Mouse (Mus musculus) forebrain, embryonic 11.5 days (tissue): ENCODE data around the gene Setdb2. TPM values are rescaled to one million over a fixed set of nuclear protein-coding genes. Genes with fewer than 3 reads are reported as not detected.
"Not testable (repeated sequence)": the region's sequence is repeated elsewhere in the genome, so short reads cannot be mapped to it uniquely, and the experiment has no call there.

Experiments used
- ATAC-seq: fragments of 200-750 bp; cut with Nextera tagmentation; replicated peaks from 2 replicates; pipeline ENCODE4 v1.8.0; 2017; ENCODE audit warnings: moderate TSS enrichment; ENCODE audit not compliant: low FRiP score
- DNase-seq: peaks from one replicate; pipeline ENCODE4 v3.0.0-alpha.2; 2017; ENCODE audit warnings: low spot score
- H3K27ac ChIP-seq: fragments of 300-500 bp; sonication (generic); 2 replicates; pipeline ENCODE4 v1.5.1; 2014; ENCODE audit warnings: low read depth, low read length
- H3K27me3 ChIP-seq: fragments of 300-500 bp; sonication (generic); 2 replicates; pipeline ENCODE4 v1.6.1; 2014; ENCODE audit warnings: mild to moderate bottlenecking, low read length, mixed read lengths; ENCODE audit not compliant: control insufficient read depth, insufficient read depth
- H3K36me3 ChIP-seq: fragments of 300-500 bp; sonication (generic); 2 replicates; pipeline ENCODE4 v1.6.1; 2014; ENCODE audit warnings: mild to moderate bottlenecking, low read length, moderate library complexity, mixed read lengths; ENCODE audit not compliant: control insufficient read depth, insufficient read depth
- H3K4me1 ChIP-seq: fragments of 300-500 bp; sonication (generic); replicated peaks from 2 replicates; pipeline ENCODE4 v1.6.1; 2014; ENCODE audit warnings: low read length, mixed read lengths; ENCODE audit not compliant: control insufficient read depth, insufficient read depth
- H3K4me2 ChIP-seq: fragments of 300-500 bp; sonication (generic); 2 replicates; pipeline ENCODE4 v1.6.1; 2014; ENCODE audit warnings: low read depth, mild to moderate bottlenecking, low read length, moderate library complexity, mixed read lengths; ENCODE audit not compliant: severe bottlenecking
- H3K4me3 ChIP-seq: fragments of 300-500 bp; sonication (generic); 2 replicates; pipeline ENCODE4 v1.5.1; 2014; ENCODE audit warnings: low read depth, low read length
- H3K9ac ChIP-seq: fragments of 300-500 bp; sonication (generic); 2 replicates; pipeline ENCODE4 v1.6.1; 2014; ENCODE audit warnings: low read length
- H3K9me3 ChIP-seq: fragments of 300-500 bp; sonication (generic); 2 replicates; pipeline ENCODE4 v1.6.1; 2016; ENCODE audit warnings: low read length, mixed read lengths; ENCODE audit not compliant: control insufficient read depth
- WGBS: fragments of 180-500 bp; shearing (Covaris S2); extraction: QIAGEN DNeasy Blood & Tissue Kit; methylation state at CpG from one replicate; pipeline ENCODE4 v1.1.7; 2014; 5-methylcytosine and 5-hydroxymethylcytosine counted together
- polyA plus RNA-seq: library from polyadenylated mRNA; unstranded; fragments of >200 nt; fragmentation: Nextera tagmentation; extraction: Ambion mirVana; gene quantifications from 2 replicates; pipeline ENCODE4 v1.2.1, GENCODE M21; 2014

Setdb2 gene
- polyA plus RNA-seq, 1 experiment from 2014 or later = 12.7 TPM

GRCm38 (mm10) chr14:59414979-59415378 is 25.7 kb downstream of the Setdb2 start:
- not testable (repeated sequence) for H3K27ac ChIP-seq, H3K4me3 ChIP-seq, H3K36me3 ChIP-seq, H3K27me3 ChIP-seq, H3K4me2 ChIP-seq, H3K4me1 ChIP-seq, H3K9me3 ChIP-seq, DNase-seq, H3K9ac ChIP-seq, ATAC-seq
- WGBS = 96% methylated on average over 2 of the region's 2 CpGs

- H3K4me3 ChIP-seq = no peak overlapping the region
- H3K4me2 ChIP-seq = no peak overlapping the region
- H3K4me1 ChIP-seq = no peaks in the 10 kb centered on the region
- WGBS = 89% methylated on average over 2 of the region's 2 CpGs
- no peaks in the 10 kb centered on the region for H3K36me3 ChIP-seq
- H3K27ac ChIP-seq = no peak overlapping the region
- no peaks in the 10 kb centered on the region for H3K9me3 ChIP-seq
- ATAC-seq (no peak), DNase-seq (no peak)
- no peak overlapping the region for H3K9ac ChIP-seq
- no peaks in the 10 kb centered on the region for H3K27me3 ChIP-seq
Measured at GRCm38 (mm10) chr14:59396999-59397398, 43.7 kb downstream of the Setdb2 start.

GRCm38 (mm10) chr14:59395281-59395680 is 45.4 kb downstream of the Setdb2 start, which contains the start of gene Phf11c:
TSS of gene Phf11c (minus strand) at chr14:59395381.
- H3K4me3 ChIP-seq = no peak within 1 kb of the TSS
- H3K27me3 ChIP-seq = no peaks in the 10 kb centered on the region
- H3K4me1 ChIP-seq = no peaks in the 10 kb centered on the region
- WGBS = 91% methylated on average over 3 of the region's 3 CpGs
- no peak within 1 kb of the TSS for H3K4me2 ChIP-seq
- ATAC-seq (no peak), DNase-seq (no peak)
- H3K9ac ChIP-seq = no peak within 1 kb of the TSS
- no peaks in the 10 kb centered on the region for H3K9me3 ChIP-seq
- no peak within 1 kb of the TSS for H3K27ac ChIP-seq
- H3K36me3 ChIP-seq = no peaks in the 10 kb centered on the region

- not testable (repeated sequence) for H3K9ac ChIP-seq, H3K27me3 ChIP-seq, H3K9me3 ChIP-seq, H3K4me3 ChIP-seq, ATAC-seq, DNase-seq, H3K4me1 ChIP-seq, H3K36me3 ChIP-seq, H3K27ac ChIP-seq, H3K4me2 ChIP-seq
- WGBS = 73% methylated on average over 4 of the region's 4 CpGs
Measured at GRCm38 (mm10) chr14:59390181-59390580, 50.5 kb downstream of the Setdb2 start.

- DNase-seq = no peak
- 73% methylated on average over 1 of the region's 1 CpGs for WGBS
- H3K27ac ChIP-seq = no peak overlapping the region
- H3K27me3 ChIP-seq = no peaks in the 10 kb centered on the region
- no peak overlapping the region for H3K4me2 ChIP-seq
- ATAC-seq = no peak
- no peaks in the 10 kb centered on the region for H3K4me1 ChIP-seq
- no peaks in the 10 kb centered on the region for H3K9me3 ChIP-seq
- H3K4me3 ChIP-seq = no peak overlapping the region
- no peaks in the 10 kb centered on the region for H3K36me3 ChIP-seq
- no peak overlapping the region for H3K9ac ChIP-seq
Measured at GRCm38 (mm10) chr14:59389532-59389931, 51.2 kb downstream of the Setdb2 start.

GRCm38 (mm10) chr14:59370348-59371068 is 70.2 kb downstream of the Setdb2 start:
- no peak overlapping the region for H3K9ac ChIP-seq
- 93% methylated on average over 25 of the region's 25 CpGs for whole genome bisulfite sequencing
- no peak overlapping the region for H3K4me3 ChIP-seq
- H3K36me3 ChIP-seq = no peaks in the 10 kb centered on the region
- ATAC-seq (no peak), DNase-seq (no peak)
- no peaks in the 10 kb centered on the region; the same call in 1 of the 2 replicates for H3K9me3 ChIP-seq
- no peak overlapping the region for H3K4me2 ChIP-seq
- H3K27ac ChIP-seq = no peak overlapping the region
- no peaks in the 10 kb centered on the region for H3K27me3 ChIP-seq
- no peaks in the 10 kb centered on the region for H3K4me1 ChIP-seq

GRCm38 (mm10) chr14:59366386-59367105 is 74.1 kb downstream of the Setdb2 start:
- H3K4me3 ChIP-seq = no peak overlapping the region
- H3K9ac ChIP-seq = no peak overlapping the region
- no peak for DNase-seq
- WGBS = 87% methylated on average over 8 of the region's 8 CpGs
- no peaks in the 10 kb centered on the region for H3K27me3 ChIP-seq
- H3K27ac ChIP-seq = no peak overlapping the region
- H3K36me3 ChIP-seq = no peaks in the 10 kb centered on the region
- H3K4me1 ChIP-seq = no peaks in the 10 kb centered on the region
- H3K9me3 ChIP-seq = no peaks in the 10 kb centered on the region; the same call in 1 of the 2 replicates
- ATAC-seq = no peak
- H3K4me2 ChIP-seq = no peak overlapping the region

GRCm38 (mm10) chr14:59365244-59365644 is 75.4 kb downstream of the Setdb2 start, which contains the start of gene Phf11d:
TSS of gene Phf11d (minus strand) at chr14:59365470.
- H3K4me1 ChIP-seq = no peaks in the 10 kb centered on the region
- ATAC-seq (no peak), DNase-seq (no peak)
- no peak within 1 kb of the TSS for H3K27ac ChIP-seq
- no peaks in the 10 kb centered on the region for H3K27me3 ChIP-seq
- H3K36me3 ChIP-seq = no peaks in the 10 kb centered on the region
- H3K9me3 ChIP-seq = no peaks in the 10 kb centered on the region
- H3K4me3 ChIP-seq = no peak within 1 kb of the TSS
- H3K9ac ChIP-seq = no peak within 1 kb of the TSS
- no peak within 1 kb of the TSS for H3K4me2 ChIP-seq
- WGBS = 91% methylated on average over 6 of the region's 6 CpGs
